Mouse (Mus musculus): ENCODE measurements at regions not wholly inside any gene's neighbourhood (a gene's known extent, or its start where the extent isn't known, plus 50 kb on each side); places are given as distances from the start of the nearest gene placed in this dataset.

GRCm38 (mm10) chr14:111149653-111150052 is 394.7 kb upstream of the Slitrk6 start:
- ATAC-seq (ENCODE audit: low FRiP score): no peak
- H3K9me3 ChIP-seq: no peaks in the 10 kb centered on the region
- no peaks in the 10 kb centered on the region for H3K4me1 ChIP-seq (replicated peaks)
- H3K4me3 ChIP-seq: no peak overlapping the region
- WGBS: 61% methylated on average over 2 of the region's 2 CpGs
- H3K4me2 ChIP-seq: no peak overlapping the region
- H3K36me3 ChIP-seq: no peaks in the 10 kb centered on the region
- H3K9ac ChIP-seq: no peak overlapping the region
- no peaks in the 10 kb centered on the region for H3K27me3 ChIP-seq
- no peak overlapping the region for H3K27ac ChIP-seq

GRCm38 (mm10) chr14:111116600-111116999 is 361.7 kb upstream of the Slitrk6 start:
- Histone ChIP-seq H3K4me3 (no peak overlapping the region), H3K4me2 (no peak overlapping the region), H3K4me1 (replicated peaks) (no peaks in the 10 kb centered on the region), H3K36me3 (no peaks in the 10 kb centered on the region), H3K9me3 (no peaks in the 10 kb centered on the region), H3K9ac (no peak overlapping the region), H3K27me3 (no peaks in the 10 kb centered on the region), H3K27ac (no peak overlapping the region)
- ATAC-seq (ENCODE audit: low FRiP score): no peak
- WGBS: 89% methylated on average over 1 of the region's 1 CpGs

DNA sequence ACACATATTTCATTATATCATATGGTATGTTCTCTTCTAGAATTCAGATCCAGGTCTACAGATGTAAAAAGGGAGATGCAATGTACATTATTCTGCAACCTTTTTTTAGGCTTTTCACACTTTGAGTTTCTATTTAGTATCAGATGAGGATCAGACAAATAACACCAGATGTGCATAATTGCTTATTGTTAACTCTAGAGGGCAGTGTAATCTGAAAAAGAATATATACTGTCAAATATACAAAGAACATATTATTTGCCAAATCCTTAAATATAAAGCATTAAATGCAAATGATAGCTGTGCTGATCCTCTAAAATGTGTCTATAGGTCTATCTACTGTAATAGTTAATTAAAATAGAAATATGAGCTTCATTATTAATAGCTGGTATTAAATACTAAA is 348.6 kb upstream of the Slitrk6 start:
- Histone ChIP-seq H3K9ac (no peak overlapping the region), H3K36me3 (no peaks in the 10 kb centered on the region), H3K27ac (no peak overlapping the region), H3K4me3 (no peak overlapping the region), H3K4me2 (no peak overlapping the region), H3K9me3 (no peaks in the 10 kb centered on the region), H3K4me1 (replicated peaks) (no peaks in the 10 kb centered on the region), H3K27me3 (no peaks in the 10 kb centered on the region)
- no peak for ATAC-seq (ENCODE audit: low FRiP score)

DNA sequence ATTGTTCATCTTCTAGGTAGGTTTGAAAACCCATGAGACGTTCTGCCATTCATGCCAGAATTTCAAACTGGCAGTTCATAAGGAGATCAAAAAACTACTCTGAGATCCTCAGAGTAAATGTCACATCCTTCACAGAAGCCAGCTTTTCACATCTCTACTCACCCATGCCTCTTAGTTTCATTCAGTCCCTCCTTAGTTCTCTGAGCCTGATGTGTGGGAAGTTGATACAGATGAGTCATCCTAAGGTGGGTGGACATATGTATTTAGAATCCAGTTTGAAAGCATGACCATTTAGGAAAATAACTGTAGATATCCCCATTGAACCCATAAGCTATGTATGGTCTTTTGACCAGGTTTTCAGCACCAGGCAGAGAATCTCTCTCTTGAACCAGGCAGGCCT is 345.3 kb upstream of the Slitrk6 start:
- 95% methylated on average over 1 of the region's 1 CpGs for WGBS
- no peak for ATAC-seq (ENCODE audit: low FRiP score)
- H3K9ac ChIP-seq: no peak overlapping the region
- no peak overlapping the region for H3K27ac ChIP-seq
- no peaks in the 10 kb centered on the region for H3K9me3 ChIP-seq
- no peak overlapping the region for H3K4me3 ChIP-seq
- H3K27me3 ChIP-seq: no peaks in the 10 kb centered on the region
- H3K4me1 ChIP-seq (replicated peaks): no peaks in the 10 kb centered on the region
- H3K36me3 ChIP-seq: no peaks in the 10 kb centered on the region
- H3K4me2 ChIP-seq: no peak overlapping the region

GRCm38 (mm10) chr14:111096229-111096628 is 341.3 kb upstream of the Slitrk6 start:
- Histone ChIP-seq H3K4me1 (replicated peaks) (no peaks in the 10 kb centered on the region), H3K9me3 (no peaks in the 10 kb centered on the region), H3K4me2 (no peak overlapping the region), H3K9ac (no peak overlapping the region), H3K27me3 (no peaks in the 10 kb centered on the region), H3K4me3 (no peak overlapping the region), H3K36me3 (no peaks in the 10 kb centered on the region), H3K27ac (no peak overlapping the region)
- no peak for ATAC-seq (ENCODE audit: low FRiP score)
- 97% methylated on average over 5 of the region's 5 CpGs for WGBS

DNA sequence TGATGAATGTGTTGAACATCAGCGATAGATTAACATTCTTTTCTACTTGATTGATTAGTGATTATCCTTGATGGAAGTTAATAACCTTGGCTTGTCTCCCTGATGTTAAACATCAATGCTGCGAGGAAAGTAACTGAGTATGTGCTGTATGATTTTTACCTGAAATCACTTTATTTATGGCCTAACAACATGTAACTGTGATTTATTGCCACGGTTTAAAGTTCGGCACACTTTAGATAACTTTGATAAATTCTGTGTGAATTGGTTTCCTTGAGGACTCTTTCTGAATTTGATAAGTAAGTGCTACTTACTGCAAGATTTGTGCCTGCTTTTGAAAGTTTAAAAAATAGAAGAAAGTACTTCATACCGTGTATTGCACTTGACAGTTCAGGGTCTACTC is 319.6 kb upstream of the Slitrk6 start:
- H3K4me2 ChIP-seq: no peak overlapping the region
- 90% methylated on average over 5 of the region's 5 CpGs for WGBS
- no peak overlapping the region for H3K4me3 ChIP-seq
- ATAC-seq (ENCODE audit: low FRiP score): no peak
- H3K27me3 ChIP-seq: no peaks in the 10 kb centered on the region
- H3K9ac ChIP-seq: no peak overlapping the region
- no peak overlapping the region for H3K27ac ChIP-seq
- H3K9me3 ChIP-seq: no peaks in the 10 kb centered on the region
- H3K4me1 ChIP-seq (replicated peaks): no peaks in the 10 kb centered on the region
- H3K36me3 ChIP-seq: no peaks in the 10 kb centered on the region

- H3K9ac ChIP-seq: no peak overlapping the region
- H3K36me3 ChIP-seq: no peaks in the 10 kb centered on the region
- no peaks in the 10 kb centered on the region for H3K9me3 ChIP-seq
- no peak overlapping the region for H3K4me2 ChIP-seq
- 72% methylated on average over 4 of the region's 4 CpGs for WGBS
- no peak overlapping the region for H3K27ac ChIP-seq
- no peaks in the 10 kb centered on the region for H3K4me1 ChIP-seq (replicated peaks)
- ATAC-seq (ENCODE audit: low FRiP score): peak; percentile 46; the same call in 1 of the 2 replicates
- H3K27me3 ChIP-seq: no peaks in the 10 kb centered on the region
- H3K4me3 ChIP-seq: no peak overlapping the region
These were observed 318.6 kb upstream of the Slitrk6 start for GRCm38 (mm10) chr14:111073529-111073928.
